Mouse (Mus musculus) heart, postnatal 25 days (tissue): ENCODE results near the gene Dapk3. TPM values are rescaled to one million over a fixed set of nuclear protein-coding genes. Genes with fewer than 3 reads are reported as not detected.
"Not testable (repeated sequence)": the region's sequence is repeated elsewhere in the genome, so short reads cannot be mapped to it uniquely, and the experiment has no call there.

ENCODE experiments used
- DNase-seq: peaks from one replicate; pipeline ENCODE4 v3.0.0; 2022; ENCODE audit warnings: low spot score
- intact Hi-C: fragments of 180-260 bp; cut with DNase I; formaldehyde crosslinking; loops from one replicate; pipeline ENCODE4 v1.15.1; 2025
- total RNA-seq, 2 experiments: library from RNA; stranded (reverse); gene quantifications; 2 replicates each; pipeline ENCODE4 v1.2.3; 2021

The Dapk3 gene
- total RNA-seq, 2 experiments from 2014 or later: 26.4 to 28.7 TPM

- intact Hi-C loops: no loop called here
- no peak for DNase-seq
These were observed 12.5 kb downstream of the Dapk3 start for GRCm38 (mm10) chr10:81195300-81195699.

GRCm38 (mm10) chr10:81196470-81197065 is 13.8 kb downstream of the Dapk3 start:
- DNase-seq: no peak
- intact Hi-C loops: no loop called here

- no peak for DNase-seq
- intact Hi-C loops: no loop called here
These were observed 14.5 kb downstream of the Dapk3 start for GRCm38 (mm10) chr10:81197305-81197704.

GRCm38 (mm10) chr10:81198230-81198629 is 15.4 kb downstream of the Dapk3 start:
- no peak for DNase-seq
- intact Hi-C loops: loop anchor here (1.0 kb wide), 1 partner anchor 19 kb away; no protein-coding TSS in a partner anchor

- DNase-seq: no peak
- intact Hi-C loops: loop anchor here (1.0 kb wide), 1 partner anchor 18 kb away; no protein-coding TSS in a partner anchor
These were observed 16.2 kb downstream of the Dapk3 start for GRCm38 (mm10) chr10:81198990-81199389.

- intact Hi-C loops: no loop called here
- no peak for DNase-seq
These were observed 17.3 kb downstream of the Dapk3 start for GRCm38 (mm10) chr10:81200141-81200540.

- DNase-seq: no peak
- intact Hi-C loops: no loop called here
These were observed 17.9 kb downstream of the Dapk3 start for GRCm38 (mm10) chr10:81200605-81201287.

- intact Hi-C loops: no loop called here
- DNase-seq: no peak
These were observed 19.3 kb downstream of the Dapk3 start, which contains the start of gene Nmrk2 for GRCm38 (mm10) chr10:81201807-81202758. TSS of gene Nmrk2 (minus strand) at chr10:81202051.

- no peak for DNase-seq
- intact Hi-C loops: no loop called here
These were observed 20.3 kb downstream of the Dapk3 start for GRCm38 (mm10) chr10:81202978-81203720.

GRCm38 (mm10) chr10:81204137-81204536 is 21.3 kb downstream of the Dapk3 start:
- DNase-seq: no peak
- intact Hi-C loops: no loop called here

- no peak for DNase-seq
- intact Hi-C loops: no loop called here
These were observed 27.3 kb downstream of the Dapk3 start for GRCm38 (mm10) chr10:81210154-81210553.

- DNase-seq: no peak
- intact Hi-C loops: no loop called here
These were observed 33.5 kb downstream of the Dapk3 start for GRCm38 (mm10) chr10:81216260-81216659.

GRCm38 (mm10) chr10:81216810-81217209 is 34.0 kb downstream of the Dapk3 start:
- no peak for DNase-seq

GRCm38 (mm10) chr10:81217267-81217666 is 34.5 kb downstream of the Dapk3 start:
- intact Hi-C loops: loop anchor here (1.0 kb wide), 1 partner anchor 19 kb away; no protein-coding TSS in a partner anchor
- DNase-seq: not testable (repeated sequence)

More at GRCm38 (mm10) chr10:81216810-81217209, 34.0 kb downstream of the Dapk3 start:
- intact Hi-C loops: loop anchor here (1.0 kb wide), 1 partner anchor 19 kb away; no protein-coding TSS in a partner anchor

- DNase-seq: no peak
- intact Hi-C loops: loop anchor here (1.0 kb wide), 1 partner anchor 20 kb away; no protein-coding TSS in a partner anchor
These were observed 35.2 kb downstream of the Dapk3 start for GRCm38 (mm10) chr10:81217964-81218363.

- no peak for DNase-seq
- intact Hi-C loops: no loop called here
These were observed 38.7 kb downstream of the Dapk3 start for GRCm38 (mm10) chr10:81221402-81222015.

- intact Hi-C loops: not testable (repeated sequence)
These were observed 40.9 kb downstream of the Dapk3 start for GRCm38 (mm10) chr10:81223731-81224130.

GRCm38 (mm10) chr10:81229735-81230437 is 47.1 kb downstream of the Dapk3 start:
- DNase-seq: no peak
- intact Hi-C loops: no loop called here

More at GRCm38 (mm10) chr10:81223731-81224130, 40.9 kb downstream of the Dapk3 start:
- DNase-seq: not testable (repeated sequence)
